Mouse (Mus musculus) MEL (cell line): ENCODE measurements around the gene Cdc42ep4.

Experiments
- E2F4 ChIP-seq: IDR thresholded peaks from 2 replicates; pipeline ENCODE4 v1.6.1; 2011; ENCODE audit warnings: low read depth, low read length, improper control_type of control experiment, borderline replicate concordance
- JUND ChIP-seq: IDR thresholded peaks from 2 replicates; pipeline ENCODE4 v1.6.1; 2011; ENCODE audit warnings: low read depth, mild to moderate bottlenecking, improper control_type of control experiment, low read length
- POLR2AphosphoS2 ChIP-seq: IDR thresholded peaks from 2 replicates; pipeline ENCODE4 v1.6.1; 2011; ENCODE audit warnings: low read length, improper control_type of control experiment

GRCm38 (mm10) chr11:113773191-113773590, 21.5 kb upstream of the Cdc42ep4 start:
- TF ChIP-seq E2F4 (no peak), POLR2AphosphoS2 (no peak), JUND (no peak)
